Mouse (Mus musculus) right cerebral cortex, postnatal 14 days (tissue): ENCODE data around the gene Psen1.

Experiments used
- DNase-seq: peaks from one replicate; pipeline ENCODE4 v3.0.0; 2022

Psen1 gene

DNA sequence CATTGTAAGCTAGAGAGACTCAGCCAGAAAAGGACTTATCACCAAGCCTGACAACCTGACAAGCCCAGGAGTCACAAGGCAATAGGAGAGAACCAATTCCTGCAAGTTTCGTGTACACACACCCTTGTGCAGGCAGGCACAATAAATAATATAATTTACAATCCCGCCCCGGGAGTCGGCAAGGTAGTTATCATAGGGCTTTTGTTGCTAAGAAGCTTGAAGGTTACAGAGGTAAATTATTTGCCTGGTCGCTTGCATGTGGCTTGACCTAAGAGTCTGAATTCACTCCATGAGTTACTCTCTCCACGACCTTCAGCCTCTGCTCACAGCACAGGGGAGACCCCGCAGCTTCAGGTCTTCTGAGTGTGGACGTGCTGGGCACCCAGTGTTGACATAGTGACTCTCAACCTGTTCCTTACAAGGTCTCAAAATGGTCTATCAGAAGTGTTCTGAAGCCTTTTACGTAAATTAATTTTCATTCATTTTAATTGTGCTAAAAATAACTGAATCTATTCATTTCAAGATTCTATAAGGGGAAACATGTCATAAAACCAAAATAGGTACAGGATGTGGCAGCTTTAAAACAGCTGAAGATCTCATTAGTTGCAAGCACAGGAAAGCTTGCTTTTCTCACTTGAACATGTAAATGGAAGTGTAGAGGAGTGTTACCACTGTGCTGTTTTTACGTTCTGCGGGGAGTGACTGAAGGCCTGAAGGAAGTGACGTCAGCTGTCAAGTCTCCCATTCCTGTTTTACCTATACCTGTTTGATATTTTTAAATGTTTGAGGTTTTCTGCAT, 38.8 kb downstream of the Psen1 start:
- DNase-seq = no peak

DNA sequence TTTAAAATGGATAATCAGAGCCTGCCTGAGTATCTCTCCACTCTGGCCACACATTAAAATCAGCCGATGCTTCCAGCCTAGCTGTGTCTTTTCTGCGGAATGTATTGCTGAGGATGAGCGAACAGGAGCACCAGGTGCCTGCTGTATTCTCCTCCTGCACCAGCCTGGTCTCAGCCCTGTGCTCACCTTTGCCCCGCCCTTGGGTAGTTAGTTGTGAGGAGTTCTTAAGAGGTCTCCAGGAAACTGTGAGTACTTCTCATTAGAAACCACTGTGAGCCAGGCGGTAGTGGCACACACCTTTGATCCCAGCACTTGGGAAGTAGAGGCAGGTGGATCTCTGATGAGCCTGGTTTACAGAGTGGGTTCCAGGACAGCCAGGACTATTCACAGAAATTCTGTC, 44.3 kb downstream of the Psen1 start:
- DNase-seq = no peak

DNA sequence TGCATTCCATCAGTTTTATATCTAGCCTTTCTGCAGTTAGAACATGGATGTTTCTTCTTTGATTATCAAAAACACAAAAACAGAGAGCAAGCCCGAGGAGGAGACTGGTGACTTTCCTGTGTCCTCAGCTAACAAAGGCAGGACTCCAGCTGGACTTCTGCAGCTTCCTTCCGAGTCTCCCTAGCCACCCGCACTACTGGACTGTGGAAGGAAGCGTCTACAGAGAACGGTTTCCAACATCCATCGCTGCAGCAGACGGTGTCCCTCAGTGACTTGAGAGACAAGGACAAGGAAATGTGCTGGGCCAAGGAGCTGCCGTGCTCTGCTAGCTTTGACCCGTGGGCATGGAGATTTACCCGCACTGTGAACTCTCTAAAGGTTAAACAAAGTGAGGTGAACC, 46.1 kb downstream of the Psen1 start:
- no peak for DNase-seq

DNA sequence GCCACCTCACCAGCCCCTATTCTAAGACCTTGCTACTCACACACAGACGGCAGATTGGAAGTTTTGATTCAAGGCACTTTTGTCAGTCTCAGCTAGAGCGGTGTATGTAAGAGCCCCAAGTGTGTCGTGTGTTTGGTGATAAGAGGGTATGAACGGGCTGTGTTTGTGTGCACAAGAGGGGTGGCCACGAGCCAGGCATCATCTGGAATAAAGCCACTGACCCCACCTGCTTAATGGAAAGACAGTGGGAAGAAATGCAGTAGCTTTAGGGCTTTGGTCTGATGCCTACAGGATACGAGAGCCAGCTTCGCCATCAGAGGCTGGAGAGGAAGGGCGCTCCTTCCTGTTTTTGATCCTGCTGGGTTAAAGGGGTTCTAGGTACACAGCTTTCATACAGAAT, 48.3 kb downstream of the Psen1 start:
- no peak for DNase-seq

DNA sequence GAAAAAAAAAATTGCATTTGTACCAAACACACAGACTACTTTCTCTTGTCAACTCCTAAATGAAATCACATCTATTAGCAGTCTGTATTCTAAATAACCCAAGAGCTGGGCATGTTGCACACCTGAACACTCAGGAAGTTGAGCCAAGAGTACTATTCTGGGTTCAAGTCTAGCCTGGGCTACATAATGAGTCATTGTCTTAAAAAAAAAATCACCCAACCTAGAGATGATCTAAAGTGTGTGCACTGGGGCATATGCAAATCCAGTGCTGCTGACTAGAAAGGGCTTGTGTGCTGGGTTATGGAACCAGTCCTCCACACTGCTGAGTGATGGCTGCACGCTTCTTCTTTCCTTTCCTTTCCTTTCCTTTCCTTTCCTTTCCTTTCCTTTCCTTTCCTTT, 50.7 kb downstream of the Psen1 start:
- no peak for DNase-seq

DNA sequence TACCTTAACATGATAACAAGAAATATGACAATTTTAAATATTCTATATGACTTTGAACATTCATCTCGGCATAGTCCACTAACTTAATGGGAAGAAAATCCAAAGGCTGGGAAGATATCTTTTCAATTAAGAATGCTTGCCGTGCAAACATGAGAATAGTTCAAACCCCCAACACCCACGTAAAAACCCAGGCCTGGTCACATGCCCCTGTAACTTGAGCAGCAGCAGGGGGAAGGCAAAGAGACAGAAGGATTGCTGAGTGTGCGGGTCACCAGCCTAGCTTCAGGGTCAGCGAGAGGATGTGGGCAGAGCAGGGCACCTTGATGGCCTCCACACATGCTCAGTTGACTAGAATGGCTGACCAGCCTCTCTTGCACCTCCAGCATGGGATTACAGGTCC, 53.8 kb downstream of the Psen1 start:
- no peak for DNase-seq

DNA sequence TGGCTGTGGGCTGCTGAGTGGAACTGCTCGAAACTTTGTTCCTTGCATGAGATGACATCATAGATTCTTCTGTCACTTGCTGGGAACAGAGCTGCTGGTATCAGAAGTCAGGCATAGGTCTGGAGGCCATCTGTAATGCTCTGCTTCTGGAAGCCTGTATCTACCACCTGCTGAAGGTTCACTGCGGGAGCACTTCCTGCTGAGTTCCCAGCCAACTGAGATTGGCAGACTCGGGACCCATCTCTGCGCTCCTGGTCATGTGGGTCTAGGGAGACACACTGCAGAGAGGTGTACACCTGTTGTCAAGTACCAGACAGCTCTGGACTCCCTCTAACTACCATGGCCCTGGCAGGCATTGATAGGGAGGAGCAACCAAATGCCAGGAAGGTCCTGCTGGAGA, 54.9 kb downstream of the Psen1 start:
- DNase-seq = no peak

DNA sequence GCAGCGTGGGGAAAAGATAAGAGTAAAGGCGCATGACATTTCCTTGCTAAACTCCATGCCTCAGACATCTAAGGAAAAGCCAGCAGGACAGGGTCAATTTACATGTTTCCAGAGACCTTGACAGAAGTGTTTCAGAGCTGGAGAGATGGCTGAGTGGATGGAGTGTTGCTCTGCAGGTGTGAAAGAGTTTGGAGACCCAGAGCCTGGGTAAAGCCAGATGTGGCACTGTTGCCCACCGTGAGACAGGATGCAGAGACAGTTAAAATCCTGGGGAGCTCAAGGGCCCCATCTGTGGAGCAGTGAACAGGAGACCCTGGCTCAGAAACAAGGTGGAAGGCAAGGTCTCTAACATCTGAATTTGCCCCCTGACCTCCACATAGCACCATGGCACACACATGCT, 55.8 kb downstream of the Psen1 start:
- DNase-seq = no peak

DNA sequence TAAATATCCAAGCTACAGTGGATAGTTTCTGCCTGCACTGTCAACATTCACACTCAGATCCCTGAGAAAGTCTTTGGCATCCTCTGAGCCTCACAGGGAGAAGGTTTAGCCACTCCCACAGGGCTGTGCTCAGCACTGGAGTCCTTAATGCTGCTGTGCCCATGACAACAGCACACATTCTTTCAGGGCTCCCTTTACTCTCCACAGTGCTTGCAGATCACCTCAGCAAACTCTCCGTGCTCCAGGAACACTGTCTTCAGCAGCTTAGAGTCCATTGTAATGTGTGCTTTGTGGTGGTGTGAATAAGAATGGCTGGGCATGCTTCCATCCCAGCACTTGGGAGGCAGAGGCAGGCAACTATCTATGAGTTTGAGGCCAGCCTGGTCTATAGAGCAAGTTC, 61.2 kb downstream of the Psen1 start:
- no peak for DNase-seq

DNA sequence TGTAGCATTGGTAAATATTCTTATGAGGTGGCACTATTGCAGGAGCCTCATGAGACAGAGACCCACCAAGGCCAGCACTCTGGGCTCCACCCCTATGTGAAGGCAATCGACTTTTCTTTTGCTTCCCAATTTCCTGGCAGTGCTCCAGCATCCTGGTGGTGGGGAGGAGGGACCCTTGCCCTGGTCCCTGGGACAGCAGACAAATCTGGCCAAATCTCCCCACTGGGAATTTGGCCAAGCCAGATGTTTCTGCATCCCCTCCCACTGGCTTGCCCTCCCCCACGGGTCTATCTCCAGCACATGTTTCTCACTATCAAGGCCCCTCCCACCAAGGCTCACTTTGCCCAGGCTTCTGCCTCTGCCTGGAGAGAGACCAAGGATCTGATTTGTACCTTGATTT, 64.5 kb downstream of the Psen1 start:
- no peak for DNase-seq

DNA sequence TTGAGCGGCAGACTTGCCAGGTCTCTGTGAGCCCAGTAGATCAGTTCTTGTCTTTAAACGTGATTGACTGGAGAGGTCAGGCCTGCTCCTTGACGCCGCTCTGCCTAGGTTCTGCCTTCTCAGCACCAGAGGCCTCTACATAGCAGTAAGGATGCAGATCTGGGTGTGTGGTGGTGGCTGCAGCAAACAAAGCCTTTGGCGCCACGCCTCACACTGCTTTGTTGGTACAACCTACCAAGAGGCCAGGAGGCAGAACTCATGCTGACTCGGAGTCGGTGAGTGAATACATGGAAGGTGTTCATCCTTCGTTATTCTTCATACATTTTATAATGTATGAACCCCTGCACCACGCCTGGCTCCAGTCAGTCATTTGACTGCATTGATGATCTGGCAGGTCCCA, 70.8 kb downstream of the Psen1 start:
- DNase-seq = no peak

DNA sequence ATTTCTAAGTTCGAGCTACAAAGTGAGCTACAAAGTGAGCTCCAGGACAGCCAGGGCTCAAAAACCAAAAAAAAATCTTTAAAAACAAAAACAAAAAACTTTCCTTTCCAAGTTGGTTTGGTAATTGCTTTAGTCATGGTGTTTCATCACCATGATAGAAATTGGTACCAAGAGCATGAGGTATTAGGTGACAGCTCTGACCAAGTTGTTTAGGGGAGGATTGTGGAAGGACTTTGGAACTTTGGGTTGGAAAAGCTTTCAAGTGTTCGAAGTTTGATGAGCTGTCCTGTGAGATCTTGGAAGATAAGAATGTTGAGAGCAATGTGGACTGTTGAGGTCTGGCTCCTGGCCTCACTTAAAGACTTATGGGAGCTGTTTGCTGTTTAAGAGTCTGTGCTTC, 72.2 kb downstream of the Psen1 start:
- DNase-seq = no peak

DNA sequence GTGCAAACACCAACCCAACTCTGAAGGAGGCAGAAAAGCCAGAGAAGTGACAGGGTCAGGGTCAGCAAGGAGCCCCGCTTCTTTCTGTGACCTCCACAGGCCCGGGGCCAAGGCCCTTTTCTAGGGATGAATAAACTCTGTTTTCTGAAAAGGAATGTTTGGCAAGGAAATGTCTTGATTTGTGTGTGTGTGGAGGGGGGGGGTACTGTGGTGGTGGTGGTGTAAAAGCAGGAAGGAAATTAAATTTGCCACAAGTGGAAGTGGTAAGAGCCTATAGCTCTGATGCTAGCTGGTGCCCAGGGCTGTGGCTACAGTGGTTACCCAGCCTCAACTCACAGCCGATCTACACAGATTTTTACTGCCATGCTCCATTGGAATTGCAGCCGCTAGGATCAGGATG, 74.8 kb downstream of the Psen1 start:
- DNase-seq = no peak

DNA sequence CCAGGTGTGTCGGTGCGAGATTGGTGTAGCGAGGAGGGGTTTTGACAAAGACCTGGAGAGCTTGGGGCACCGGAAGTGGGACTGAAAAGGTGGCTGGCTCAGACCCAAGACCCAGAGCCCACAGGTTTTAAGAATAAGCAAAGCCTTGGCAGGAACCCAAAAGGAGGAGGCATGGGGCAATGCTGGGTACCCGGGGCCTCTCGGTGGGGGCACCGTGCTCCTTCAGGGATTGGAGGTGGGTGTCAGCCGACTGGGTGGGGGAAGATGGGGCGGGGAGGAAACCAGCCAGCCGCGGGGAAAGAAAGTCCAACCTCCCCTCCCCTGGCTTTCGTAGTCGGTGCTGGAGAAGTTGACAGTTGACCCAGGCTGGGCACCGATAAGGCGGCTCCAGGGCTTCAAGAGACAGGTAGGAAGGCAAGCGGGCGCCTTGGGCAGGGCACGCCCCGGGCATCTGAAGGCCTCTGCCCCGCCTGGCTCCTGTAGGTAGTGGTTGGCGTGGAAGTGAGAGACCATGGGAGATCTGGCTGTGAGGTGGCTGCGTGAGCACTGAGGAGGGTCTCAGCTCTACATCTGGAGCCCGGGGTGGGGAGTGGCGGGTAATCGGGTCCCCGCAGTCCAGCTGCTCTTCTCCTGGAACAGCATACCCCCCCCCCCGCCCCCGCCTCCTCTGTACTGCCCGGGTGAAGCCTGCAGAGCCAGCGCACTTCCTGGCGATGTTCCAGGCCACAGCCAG, 75.5 kb downstream of the Psen1 start, which contains the start of gene Papln:
Gene Papln (plus strand): TSS at position 324 of the 733 bp plus-strand sequence.
- DNase-seq = peak; percentile 42

DNA sequence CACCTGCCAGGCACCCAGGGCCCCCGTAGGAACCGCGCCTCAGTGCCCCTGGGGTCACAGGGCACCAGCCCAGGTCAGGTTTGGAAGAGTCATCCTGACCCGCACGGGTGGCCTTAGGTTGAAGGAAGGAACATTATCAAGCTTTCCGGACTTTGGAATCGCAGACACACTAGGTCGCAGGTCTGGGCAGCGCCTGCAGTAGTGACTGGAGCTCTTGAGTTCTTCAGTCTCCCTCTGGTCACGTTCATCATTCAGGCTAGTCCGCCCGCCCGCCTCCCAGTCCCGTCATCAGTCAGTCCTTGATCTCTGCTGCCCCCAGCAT, 76.1 kb downstream of the Psen1 start:
- DNase-seq = no peak

DNA sequence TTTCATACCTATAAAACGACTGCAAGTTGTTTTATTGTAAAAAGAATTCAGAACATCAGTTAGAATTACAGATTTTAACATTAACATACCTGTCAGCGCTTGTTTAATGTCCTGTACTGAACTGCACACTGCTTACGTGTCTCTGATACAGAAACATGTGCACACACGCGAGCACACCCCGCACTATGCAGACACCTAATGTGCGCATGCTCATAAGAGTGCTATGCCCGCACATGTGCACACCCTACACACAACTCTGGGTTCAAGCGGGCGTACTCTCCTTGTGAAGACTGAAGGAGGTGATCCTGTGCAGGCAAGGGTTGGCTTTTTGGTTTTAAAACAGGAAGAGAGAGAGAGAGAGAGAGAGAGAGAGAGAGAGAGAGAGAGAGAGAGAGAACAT, 76.6 kb downstream of the Psen1 start:
- no peak for DNase-seq

DNA sequence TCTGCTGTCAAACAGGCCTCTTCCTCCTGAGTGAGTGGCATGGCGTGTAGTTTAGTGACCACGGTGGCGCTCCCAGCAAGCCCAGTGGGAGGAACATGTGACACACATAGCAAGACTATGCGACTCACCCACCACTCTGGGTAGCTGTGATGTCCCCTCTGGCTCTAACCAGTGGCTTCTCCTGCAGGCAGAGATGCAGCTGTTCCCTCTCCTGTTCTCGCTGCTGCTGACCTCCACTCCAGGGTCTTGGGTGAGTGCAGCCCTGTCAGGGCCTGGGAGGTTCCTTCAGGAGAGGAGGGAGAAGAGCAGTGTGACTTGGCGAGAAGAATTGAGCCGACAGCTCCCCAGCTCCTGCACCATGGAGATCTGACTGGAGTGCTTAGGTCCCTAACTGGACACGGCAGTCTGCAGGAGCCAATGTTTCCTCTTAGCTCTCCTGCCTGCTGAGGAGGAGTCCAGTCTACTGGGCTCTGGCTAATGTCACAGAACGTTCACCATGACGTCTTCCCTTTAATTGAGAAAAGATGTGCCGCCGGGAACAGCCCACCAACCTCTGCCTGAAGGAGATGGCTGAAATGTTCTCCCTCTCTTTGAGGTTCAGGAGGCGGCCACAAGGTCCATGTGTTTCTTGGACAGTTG, 78.1 kb downstream of the Psen1 start:
- no peak for DNase-seq

DNA sequence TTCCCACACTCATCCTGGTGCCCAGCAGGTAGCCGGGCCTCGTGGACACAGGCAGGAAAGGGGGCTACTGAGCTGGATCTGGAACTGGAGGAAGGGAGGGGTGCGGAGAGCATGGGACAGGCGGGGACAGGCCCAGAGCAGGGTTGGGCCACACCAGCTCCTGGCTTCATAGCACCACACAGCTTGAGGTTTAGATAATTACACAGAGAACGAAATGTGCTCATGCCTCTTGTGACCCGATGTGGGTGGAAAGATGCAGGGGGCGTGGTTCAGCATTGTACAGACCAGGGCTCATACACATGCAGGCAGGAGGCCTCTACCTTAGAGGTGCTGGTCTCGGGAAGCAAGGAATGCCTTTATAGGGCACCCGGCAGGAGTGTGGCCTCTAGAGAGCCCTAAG, 79.9 kb downstream of the Psen1 start:
- no peak for DNase-seq

DNA sequence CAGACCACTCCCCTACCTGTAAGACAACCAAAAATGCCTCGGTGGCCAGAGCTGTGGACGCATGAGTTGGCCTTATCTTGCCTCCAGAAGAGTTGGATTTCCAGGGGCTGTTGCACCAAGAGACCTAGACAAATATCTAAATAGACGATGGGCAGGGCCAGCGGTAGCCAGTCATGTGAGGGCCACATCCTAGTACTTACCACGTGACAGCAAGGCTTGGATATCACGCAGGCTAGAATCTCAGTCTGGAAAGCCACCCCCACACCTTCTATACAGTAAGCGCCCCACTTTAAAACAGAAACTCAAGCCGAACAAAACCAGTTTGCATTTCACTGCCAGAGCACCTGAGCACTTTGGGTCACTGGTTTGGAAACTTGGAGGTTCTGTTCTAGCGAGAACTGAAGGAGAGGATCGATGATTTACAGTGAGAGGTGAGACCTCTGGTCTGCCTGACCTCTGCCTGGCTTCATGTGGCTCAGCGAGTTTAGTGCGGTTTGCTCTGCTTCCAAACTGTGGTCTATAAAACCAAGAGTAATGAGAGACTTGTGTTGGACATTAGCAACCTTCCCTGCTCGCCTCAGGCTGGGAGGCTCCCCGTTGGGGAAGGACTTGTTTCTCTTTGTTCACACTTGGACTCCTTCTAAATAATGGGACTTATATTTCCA, 80.4 kb downstream of the Psen1 start:
- no peak for DNase-seq

DNA sequence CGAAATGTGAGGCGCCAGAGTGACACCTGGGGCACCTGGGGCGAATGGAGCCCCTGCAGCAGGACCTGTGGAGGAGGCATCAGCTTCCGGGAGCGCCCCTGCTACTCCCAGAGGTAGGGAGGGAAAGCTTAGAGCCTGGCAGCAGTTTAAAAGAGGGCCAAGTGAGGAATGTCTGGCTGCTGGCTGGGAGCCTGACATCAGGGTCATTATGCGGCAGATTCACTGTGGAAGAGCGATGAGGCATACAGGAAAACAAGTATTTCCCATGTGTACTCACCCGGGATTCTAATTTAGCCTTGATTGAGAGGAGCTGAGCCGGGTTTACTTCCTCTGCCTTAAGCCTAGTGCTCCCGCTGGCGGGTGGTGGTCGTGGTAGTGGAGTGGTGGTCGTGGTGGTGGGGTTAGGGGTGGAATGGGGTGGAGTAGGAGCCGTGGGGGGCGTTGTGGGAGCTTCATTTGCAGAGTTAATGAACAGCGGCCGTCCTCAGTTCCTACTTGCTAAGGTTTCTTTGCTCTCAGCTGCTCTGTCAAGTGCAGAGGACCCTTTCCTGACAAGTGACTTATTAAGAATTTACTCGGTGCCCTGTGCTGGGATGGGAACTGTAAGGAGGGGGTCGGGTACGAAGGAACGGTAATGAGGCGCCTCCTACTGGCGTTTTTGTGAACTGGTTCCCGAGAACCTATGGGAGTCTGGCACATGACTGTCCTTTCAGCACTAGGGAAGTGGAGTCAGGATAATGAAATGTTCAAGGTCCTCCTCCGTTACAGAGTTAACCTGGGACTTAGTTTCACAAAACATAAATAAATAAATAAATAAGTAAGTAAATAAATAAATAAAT, 82.7 kb downstream of the Psen1 start:
- DNase-seq = peak; percentile 68

DNA sequence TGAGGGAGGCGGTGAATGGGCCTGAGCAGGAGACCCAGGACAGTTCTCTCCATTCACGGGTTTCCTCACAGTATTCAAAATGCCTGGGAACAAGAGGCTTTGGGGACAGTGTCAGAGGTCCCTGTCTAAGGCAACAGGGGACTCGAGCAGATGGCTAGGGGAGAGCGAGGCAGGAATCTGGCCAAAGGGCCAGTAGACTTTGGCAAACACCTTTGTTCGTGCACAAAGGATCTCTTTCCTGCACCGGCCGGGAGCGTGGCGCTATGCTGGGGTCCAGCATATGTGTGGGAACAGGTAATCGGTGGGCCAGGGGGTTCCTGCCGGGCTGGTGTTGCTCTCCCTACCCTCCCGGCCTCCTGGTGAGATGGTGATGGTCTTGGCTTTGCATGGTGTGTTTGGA, 87.7 kb downstream of the Psen1 start:
- DNase-seq = no peak

DNA sequence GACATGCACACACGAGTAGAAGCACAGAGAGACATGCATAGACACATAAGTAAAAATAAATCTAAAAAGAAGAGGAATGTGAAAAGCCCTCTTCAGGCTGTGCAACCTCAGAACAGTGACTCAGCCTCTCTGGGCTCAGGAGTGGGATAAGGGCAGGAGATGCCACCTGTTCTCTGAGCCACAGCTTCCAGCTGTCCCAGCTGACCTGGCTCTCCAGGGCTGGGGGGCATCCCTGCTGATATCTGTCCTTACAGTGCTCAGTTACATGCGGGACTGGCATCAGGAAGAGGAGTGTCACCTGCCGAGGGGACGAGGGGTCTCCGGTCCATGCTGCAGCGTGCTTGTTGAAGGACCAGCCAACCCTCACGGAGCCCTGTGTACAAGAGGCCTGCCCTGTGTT, 88.8 kb downstream of the Psen1 start:
- DNase-seq = no peak

DNA sequence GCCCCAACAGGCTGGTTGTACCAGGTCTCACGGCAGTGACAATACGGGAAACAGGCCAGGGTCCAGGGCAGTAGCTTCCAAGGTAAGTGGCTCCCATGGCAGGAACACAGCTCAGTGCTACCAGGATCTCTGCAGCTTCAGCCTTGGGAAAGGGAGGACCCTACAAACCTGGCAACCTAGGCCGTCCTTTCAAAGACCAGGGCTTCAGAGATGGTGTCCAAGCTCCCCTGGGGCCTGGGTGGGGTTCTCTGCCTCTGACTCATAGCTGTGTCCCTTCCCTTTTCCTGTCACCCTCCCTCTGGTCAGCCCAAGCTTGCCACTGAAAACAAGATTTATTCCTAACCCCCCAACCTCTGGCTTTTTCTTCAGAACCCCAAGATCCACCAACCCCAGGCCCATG, 92.2 kb downstream of the Psen1 start:
- DNase-seq = no peak
